ENCODE assay signal across 8 mouse cellular contexts in genomic region chr15:89178954-89179629, GRCm38 (mm10). TPM values are rescaled to one million over a fixed set of nuclear protein-coding genes. Genes with fewer than 3 reads are reported as not detected.
DNase-seq lines count a peak whose midpoint lies in the region; ATAC-seq lines count a peak whose summit lies in the region.

No protein-coding gene starts in this region.

- peaks cover 88% of the 10 kb centered on the region for H3K4me1 ChIP-seq in embryonic facial prominence, embryonic 10.5 days
- peaks cover 63% of the 10 kb centered on the region for H3K4me1 ChIP-seq in lung, embryonic 16.5 days (replicated peaks; ENCODE audit: control insufficient read depth, insufficient read depth, low read length)

- H3K9me3 ChIP-seq in embryonic facial prominence, embryonic 10.5 days, result no peaks in the 10 kb centered on the region
- no peaks in the 10 kb centered on the region for H3K9me3 ChIP-seq in lung, embryonic 16.5 days (ENCODE audit: control insufficient read depth, low read length)

- peak overlapping the region; percentile 91 for H3K9ac ChIP-seq in lung, embryonic 16.5 days (ENCODE audit: low read length)

- WGBS in embryonic facial prominence, embryonic 10.5 days, result 4% methylated on average over 16 of the region's 16 CpGs
- under 1% methylated on average over 16 of the region's 16 CpGs for WGBS in lung, embryonic 16.5 days

- peaks cover 29% of the 10 kb centered on the region for H3K36me3 ChIP-seq in embryonic facial prominence, embryonic 10.5 days (replicated peaks)
- no peaks in the 10 kb centered on the region for H3K36me3 ChIP-seq in lung, embryonic 16.5 days (ENCODE audit: control insufficient read depth, insufficient read depth, low read length)

- H3K4me2 ChIP-seq in lung, embryonic 16.5 days (ENCODE audit: low read depth, low read length), result peak overlapping the region; percentile 63

- peak; percentile 69 for ATAC-seq in lung, embryonic 16.5 days (ENCODE audit: low read depth)

- peak; percentile 58 for DNase-seq in A20 (ENCODE audit: low read depth, low spot score)
- peak; percentile 91 to 95 for DNase-seq in adrenal gland, adult (ENCODE audit: inconsistent age in 2 of 2, low spot score in 1 of 2)
- peak; percentile 83 for DNase-seq in embryonic facial prominence, embryonic 10.5 days (ENCODE audit: low spot score)
- DNase-seq in heart, adult 9 months (ENCODE audit: low spot score in 2 of 2), result peak; percentile 85 to 87
- DNase-seq in kidney, adult 8-10 months, result peak; percentile 92 to 96
- DNase-seq in ovary, postnatal 14 days (ENCODE audit: low spot score), result peak; percentile 65
- DNase-seq in frontal cortex, postnatal 14 days (ENCODE audit: low spot score in 2 of 2), result no peak

- peak overlapping the region; percentile 84 for H3K4me3 ChIP-seq in embryonic facial prominence, embryonic 10.5 days
- H3K4me3 ChIP-seq in lung, embryonic 16.5 days (ENCODE audit: low read length), result peak overlapping the region; percentile 79

- no peaks in the 10 kb centered on the region for H3K27me3 ChIP-seq in embryonic facial prominence, embryonic 10.5 days (replicated peaks; ENCODE audit: low read depth, poor library complexity, severe bottlenecking)
- no peaks in the 10 kb centered on the region for H3K27me3 ChIP-seq in lung, embryonic 16.5 days (ENCODE audit: control insufficient read depth, insufficient read depth, low read depth, low read length)

- peak overlapping the region; percentile 98 for H3K27ac ChIP-seq in embryonic facial prominence, embryonic 10.5 days (replicated peaks)
- peak overlapping the region; percentile 95 for H3K27ac ChIP-seq in lung, embryonic 16.5 days (ENCODE audit: low read length)

RNA-seq across cellular contexts. Expression of gene Plxnb2, which starts 1.5 kb away (rescaled TPM):
- polyA plus RNA-seq in embryonic facial prominence, embryonic 10.5 days (2016; fragmentation: Nextera tagmentation; extraction: Ambion mirVana), result 146 and 152 TPM in 2 replicates
- 134 and 139 TPM in 2 replicates for polyA plus RNA-seq in lung, embryonic 16.5 days (2015; fragmentation: Nextera tagmentation; extraction: Ambion mirVana)

RNA-seq across cellular contexts. Expression of gene Dennd6b, which starts 17.2 kb away (rescaled TPM):
- 26.1 and 29.1 TPM in 2 replicates for polyA plus RNA-seq in embryonic facial prominence, embryonic 10.5 days (2016; fragmentation: Nextera tagmentation; extraction: Ambion mirVana)
- 12.2 and 12.5 TPM in 2 replicates for polyA plus RNA-seq in lung, embryonic 16.5 days (2015; fragmentation: Nextera tagmentation; extraction: Ambion mirVana)

RNA-seq across cellular contexts. Expression of gene Mapk11, which starts 29.7 kb away (rescaled TPM):
- polyA plus RNA-seq in embryonic facial prominence, embryonic 10.5 days (2016; fragmentation: Nextera tagmentation; extraction: Ambion mirVana), result 16.1 and 20.6 TPM in 2 replicates
- polyA plus RNA-seq in lung, embryonic 16.5 days (2015; fragmentation: Nextera tagmentation; extraction: Ambion mirVana), result 9.6 and 10.3 TPM in 2 replicates

RNA-seq across cellular contexts. Expression of gene Ppp6r2, which starts 32.3 kb away (rescaled TPM):
- 23.8 and 26.8 TPM in 2 replicates for polyA plus RNA-seq in embryonic facial prominence, embryonic 10.5 days (2016; fragmentation: Nextera tagmentation; extraction: Ambion mirVana)
- 25.7 and 26.4 TPM in 2 replicates for polyA plus RNA-seq in lung, embryonic 16.5 days (2015; fragmentation: Nextera tagmentation; extraction: Ambion mirVana)

RNA-seq across cellular contexts. Expression of gene Mapk12, which starts 38.6 kb away (rescaled TPM):
- polyA plus RNA-seq in embryonic facial prominence, embryonic 10.5 days (2016; fragmentation: Nextera tagmentation; extraction: Ambion mirVana), result 16.6 and 19.6 TPM in 2 replicates
- polyA plus RNA-seq in lung, embryonic 16.5 days (2015; fragmentation: Nextera tagmentation; extraction: Ambion mirVana), result 12.2 and 13.9 TPM in 2 replicates

Comparison
In these comparisons a context has a peak if more than half of its experiments do, and no peak if none do; other contexts are left out.
1. DNase-seq: peak in A20 (single experiment), adrenal gland, adult (2 of 2), embryonic facial prominence, embryonic 10.5 days (single experiment), heart, adult 9 months (2 of 2), kidney, adult 8-10 months (2 of 2) and ovary, postnatal 14 days (single experiment); none in frontal cortex, postnatal 14 days (0 of 2).